Mouse (Mus musculus) ES-CJ7 (cell line): ENCODE data around the gene Gm7879.

Experiments
- DNase-seq: peaks from one replicate; pipeline ENCODE4 v3.0.0; 2011; ENCODE audit warnings: low read depth, low spot score

The Gm7879 gene

DNA sequence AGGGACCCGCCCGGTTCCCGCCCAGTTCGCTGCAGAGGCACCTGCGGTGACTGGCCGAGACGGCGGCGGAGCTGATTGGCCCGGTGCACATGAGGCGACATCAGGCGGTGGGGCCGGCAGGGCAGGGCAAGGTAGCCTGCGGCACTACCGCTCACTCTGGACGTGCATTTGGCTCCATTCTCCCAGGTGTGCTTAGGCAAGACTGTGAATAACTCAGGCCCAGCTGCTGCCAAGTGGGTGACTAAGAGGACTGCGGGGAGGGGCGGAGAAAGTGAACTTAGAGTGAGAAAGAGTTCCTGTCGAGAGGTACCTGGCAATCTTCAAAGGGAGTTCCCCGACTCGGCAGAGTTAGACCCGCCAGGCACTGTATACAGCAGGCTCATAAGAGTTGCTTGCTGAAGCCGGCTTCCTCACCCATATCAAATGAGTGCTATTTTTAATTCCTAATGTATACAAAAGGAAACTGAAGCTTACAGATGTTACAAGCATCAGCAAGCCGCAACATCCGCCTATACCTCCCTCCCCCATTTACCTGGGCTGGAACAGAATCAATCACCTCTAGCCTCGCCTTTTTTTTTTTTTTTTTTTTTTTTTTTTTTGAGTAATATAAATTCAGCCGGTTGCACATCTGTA lies 35.3 kb downstream of the Gm7879 start:
- peak; percentile 93 for DNase-seq

DNA sequence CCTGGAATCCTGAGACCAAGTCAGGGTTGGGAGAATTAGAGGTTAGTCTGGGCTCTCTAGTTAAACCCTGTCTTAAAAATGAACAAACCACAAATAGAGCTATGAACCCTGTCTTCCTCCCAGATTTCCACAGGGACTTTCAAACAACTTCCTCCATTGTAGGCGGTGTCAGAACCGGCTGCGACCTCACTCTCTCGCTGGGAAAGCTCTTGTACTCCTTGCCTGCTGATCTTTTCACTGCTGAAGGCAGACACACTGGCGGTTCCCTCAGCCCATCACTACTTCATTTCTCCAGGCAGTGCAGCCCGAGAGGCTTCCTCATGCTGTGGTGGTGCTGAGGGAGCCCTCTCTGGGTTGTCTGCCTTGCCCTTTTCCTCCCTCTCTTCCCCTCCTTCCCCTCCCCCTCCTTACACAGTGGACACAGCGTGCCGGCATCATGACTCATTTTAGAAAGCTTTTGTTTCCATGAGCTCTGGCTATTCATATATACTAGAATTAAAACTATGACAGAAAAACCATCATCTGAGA lies 35.9 kb downstream of the Gm7879 start:
- DNase-seq: peak; percentile 48

DNA sequence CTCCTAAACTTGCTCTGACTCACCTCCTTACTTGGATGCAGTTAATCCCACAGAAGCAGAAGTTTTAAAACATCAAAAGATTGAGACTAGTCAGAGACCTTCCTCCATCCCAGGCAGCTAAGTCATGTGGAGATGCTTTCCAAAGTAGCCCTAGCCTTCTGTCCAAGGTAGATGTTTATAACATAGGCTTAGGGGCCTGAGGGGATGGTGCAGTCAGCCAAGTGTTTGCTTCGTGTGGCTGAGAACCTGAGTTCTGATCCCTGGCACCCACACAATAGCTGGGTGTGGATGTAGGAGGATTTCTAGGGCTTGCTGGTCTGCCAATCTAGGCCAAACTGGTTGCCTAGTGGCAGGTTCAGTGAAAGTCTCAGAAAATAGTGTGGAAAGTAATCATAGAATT lies 40.3 kb downstream of the Gm7879 start:
- DNase-seq: no peak

DNA sequence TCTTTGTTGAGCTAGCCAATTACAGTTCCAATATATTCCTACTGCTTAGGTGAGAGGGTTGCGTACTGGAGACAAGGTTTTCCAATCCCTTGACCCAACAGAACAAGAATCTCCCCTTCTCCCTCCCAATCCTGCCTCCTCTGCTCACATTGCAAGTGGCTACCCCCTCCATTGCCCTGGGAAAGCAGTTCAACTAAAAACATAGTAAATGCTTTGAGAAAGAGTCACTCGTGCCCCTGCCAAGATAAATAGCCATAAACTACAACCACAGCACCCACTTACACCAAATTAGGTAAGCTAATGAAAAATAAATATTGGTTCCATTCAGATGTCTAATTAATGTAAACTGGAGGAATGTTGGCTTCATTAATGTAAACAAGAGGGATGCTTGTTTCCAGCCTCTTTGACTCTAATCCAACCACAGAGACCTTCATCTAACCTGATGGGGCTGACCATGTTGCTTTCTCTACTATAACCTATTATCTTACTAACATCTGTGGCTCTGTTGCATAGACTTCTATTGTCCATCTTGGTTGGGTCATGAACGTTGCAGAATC lies 47.0 kb downstream of the Gm7879 start:
- DNase-seq: no peak

DNA sequence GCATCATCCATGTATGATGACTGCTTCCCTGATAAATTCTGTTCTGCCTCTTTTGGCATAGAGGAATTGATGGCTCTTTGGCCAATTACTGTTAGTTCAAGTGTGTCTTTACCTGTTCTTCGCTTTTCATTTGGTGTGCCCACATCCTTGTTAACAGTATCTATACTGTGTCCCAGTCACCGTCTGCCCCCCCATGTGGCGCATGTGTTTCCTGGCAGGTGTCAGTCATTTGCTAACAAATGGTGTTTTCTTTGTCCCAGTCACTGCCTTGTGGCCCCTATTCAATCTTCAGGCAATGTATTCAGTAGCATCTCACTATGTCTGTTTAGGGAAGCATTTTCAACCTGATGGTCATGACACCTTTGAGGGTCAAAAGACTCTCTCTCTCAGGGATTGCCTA lies 48.1 kb downstream of the Gm7879 start:
- no peak for DNase-seq
